Mouse (Mus musculus): ENCODE data around the gene Gnptab. TPM values are rescaled to one million over a fixed set of nuclear protein-coding genes. Genes with fewer than 3 reads are reported as not detected.

Gnptab gene
- polyA plus RNA-seq, 1 experiment: 7.5 TPM

GRCm38 (mm10) chr10:88346454-88347245 lies 32.3 kb upstream of the Gnptab start:
- Histone ChIP-seq H3ac (ENCODE audit: control insufficient read depth, insufficient read length, low read depth) (no peak overlapping the region), H3K36me3 (ENCODE audit: control insufficient read depth, insufficient read depth) (no peaks in the 10 kb centered on the region), H3K4me3 (ENCODE audit: insufficient read depth, poor library complexity, severe bottlenecking) (no peak overlapping the region), H3K79me2 (ENCODE audit: control insufficient read depth, insufficient read depth) (no peaks in the 10 kb centered on the region), H3K79me3 (ENCODE audit: low read depth) (no peaks in the 10 kb centered on the region), H3K27me3 (ENCODE audit: control insufficient read depth, insufficient read depth, insufficient read length) (no peaks in the 10 kb centered on the region)
- TF ChIP-seq MAX (IDR thresholded peaks at IDR 0.05): no peak
- TF ChIP-seq CEBPB (IDR thresholded peaks at IDR 0.05; ENCODE audit: low read depth): no peak
- no peak for TF ChIP-seq FOSL1 (IDR thresholded peaks at IDR 0.05; ENCODE audit: insufficient read depth, low read length, poor library complexity, severe bottlenecking)
- TF ChIP-seq MYOG (IDR thresholded peaks at IDR 0.05; ENCODE audit: control insufficient read depth, extremely low read depth, insufficient read length): no peak
- no peak for TF ChIP-seq MYOD1 (IDR thresholded peaks at IDR 0.05; ENCODE audit: control insufficient read depth, insufficient read length, low read depth)
- no peak for TF ChIP-seq CTCF (IDR thresholded peaks at IDR 0.05; ENCODE audit: control insufficient read depth, insufficient read depth, insufficient read length)
- TF ChIP-seq USF1 (IDR thresholded peaks at IDR 0.05; ENCODE audit: low read depth): no peak

DNA sequence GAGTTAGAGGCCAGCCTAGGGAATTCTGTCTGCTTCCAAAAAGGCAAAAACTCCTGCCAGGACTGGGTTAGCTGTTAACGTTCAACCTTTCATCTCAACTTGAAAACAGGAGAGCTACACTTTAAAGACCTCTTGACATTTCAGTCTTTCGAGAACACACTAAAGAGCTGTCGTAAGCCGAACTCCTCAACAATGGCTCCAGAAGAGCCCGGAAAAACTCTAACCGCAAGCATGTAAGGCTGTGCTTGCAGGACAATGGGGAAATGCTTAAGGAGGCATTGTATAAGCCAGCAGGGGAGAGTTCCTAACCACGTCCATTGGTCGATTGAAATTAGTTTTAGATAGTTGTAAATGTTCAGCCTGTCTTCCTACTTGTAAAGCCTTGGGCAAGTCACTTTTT lies 29.1 kb upstream of the Gnptab start:
- Histone ChIP-seq H3K36me3 (ENCODE audit: control insufficient read depth, insufficient read depth) (no peaks in the 10 kb centered on the region), H3K79me3 (ENCODE audit: low read depth) (no peaks in the 10 kb centered on the region), H3ac (ENCODE audit: control insufficient read depth, insufficient read length, low read depth) (no peak overlapping the region), H3K79me2 (ENCODE audit: control insufficient read depth, insufficient read depth) (no peaks in the 10 kb centered on the region), H3K4me3 (ENCODE audit: insufficient read depth, poor library complexity, severe bottlenecking) (no peak overlapping the region), H3K27me3 (ENCODE audit: control insufficient read depth, insufficient read depth, insufficient read length) (no peaks in the 10 kb centered on the region)
- no peak for TF ChIP-seq MYOG (IDR thresholded peaks at IDR 0.05; ENCODE audit: control insufficient read depth, extremely low read depth, insufficient read length)
- TF ChIP-seq USF1 (IDR thresholded peaks at IDR 0.05; ENCODE audit: low read depth): no peak
- no peak for TF ChIP-seq MYOD1 (IDR thresholded peaks at IDR 0.05; ENCODE audit: control insufficient read depth, insufficient read length, low read depth)
- no peak for TF ChIP-seq MAX (IDR thresholded peaks at IDR 0.05)
- no peak for TF ChIP-seq FOSL1 (IDR thresholded peaks at IDR 0.05; ENCODE audit: insufficient read depth, low read length, poor library complexity, severe bottlenecking)
- no peak for TF ChIP-seq CTCF (IDR thresholded peaks at IDR 0.05; ENCODE audit: control insufficient read depth, insufficient read depth, insufficient read length)
- TF ChIP-seq CEBPB (IDR thresholded peaks at IDR 0.05; ENCODE audit: low read depth): no peak

- no peak overlapping the region for H3ac ChIP-seq (ENCODE audit: control insufficient read depth, insufficient read length, low read depth)
- no peak overlapping the region for H3K4me3 ChIP-seq (ENCODE audit: insufficient read depth, poor library complexity, severe bottlenecking)
- H3K27me3 ChIP-seq (ENCODE audit: control insufficient read depth, insufficient read depth, insufficient read length): no peaks in the 10 kb centered on the region
- H3K36me3 ChIP-seq (ENCODE audit: control insufficient read depth, insufficient read depth): no peaks in the 10 kb centered on the region
- no peaks in the 10 kb centered on the region for H3K79me3 ChIP-seq (ENCODE audit: low read depth)
- no peaks in the 10 kb centered on the region for H3K79me2 ChIP-seq (ENCODE audit: control insufficient read depth, insufficient read depth)
- TF ChIP-seq MAX (IDR thresholded peaks at IDR 0.05) (no peak), FOSL1 (IDR thresholded peaks at IDR 0.05; ENCODE audit: insufficient read depth, low read length, poor library complexity, severe bottlenecking) (no peak), USF1 (IDR thresholded peaks at IDR 0.05; ENCODE audit: low read depth) (no peak), CEBPB (IDR thresholded peaks at IDR 0.05; ENCODE audit: low read depth) (no peak), MYOD1 (IDR thresholded peaks at IDR 0.05; ENCODE audit: control insufficient read depth, insufficient read length, low read depth) (no peak), MYOG (IDR thresholded peaks at IDR 0.05; ENCODE audit: control insufficient read depth, extremely low read depth, insufficient read length) (no peak), CTCF (IDR thresholded peaks at IDR 0.05; ENCODE audit: control insufficient read depth, insufficient read depth, insufficient read length) (no peak)
Observed at GRCm38 (mm10) chr10:88350687-88351086, 28.2 kb upstream of the Gnptab start.

DNA sequence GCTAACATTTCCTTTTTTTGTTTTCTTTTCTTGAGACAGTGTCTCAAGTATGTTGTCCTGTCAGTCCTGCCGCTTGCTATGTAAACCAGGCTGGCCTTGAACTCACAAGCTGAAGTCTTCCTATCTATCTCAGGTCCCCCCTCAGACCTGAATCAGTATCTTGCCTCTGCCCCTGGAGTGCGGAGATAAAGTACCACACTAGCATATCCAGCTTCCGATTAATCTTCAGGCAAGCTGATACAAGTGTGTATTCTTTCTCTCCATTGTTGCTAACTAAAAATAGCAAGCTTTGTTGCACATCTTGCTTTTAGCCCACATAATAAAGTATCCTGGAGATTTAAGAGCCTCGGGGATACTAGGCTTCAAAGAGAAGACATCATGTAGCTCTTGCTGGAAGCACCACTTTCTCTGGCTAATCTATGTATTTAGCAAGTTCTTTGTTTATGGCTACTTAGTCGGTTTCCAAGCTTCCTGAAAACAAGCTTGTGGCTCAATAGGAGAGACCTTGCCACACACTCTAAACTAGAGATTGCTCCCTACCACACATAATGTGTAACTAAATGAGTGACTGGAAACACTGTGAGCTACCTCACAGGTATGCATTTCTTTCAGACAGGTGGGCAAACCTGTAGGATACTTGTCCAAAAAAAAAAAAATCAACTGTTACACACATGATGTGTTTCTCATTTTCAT lies 27.4 kb upstream of the Gnptab start:
- no peaks in the 10 kb centered on the region for H3K79me2 ChIP-seq (ENCODE audit: control insufficient read depth, insufficient read depth)
- no peaks in the 10 kb centered on the region for H3K36me3 ChIP-seq (ENCODE audit: control insufficient read depth, insufficient read depth)
- H3K79me3 ChIP-seq (ENCODE audit: low read depth): no peaks in the 10 kb centered on the region
- no peak overlapping the region for H3K4me3 ChIP-seq (ENCODE audit: insufficient read depth, poor library complexity, severe bottlenecking)
- H3ac ChIP-seq (ENCODE audit: control insufficient read depth, insufficient read length, low read depth): no peak overlapping the region
- H3K27me3 ChIP-seq (ENCODE audit: control insufficient read depth, insufficient read depth, insufficient read length): no peaks in the 10 kb centered on the region
- no peak for TF ChIP-seq FOSL1 (IDR thresholded peaks at IDR 0.05; ENCODE audit: insufficient read depth, low read length, poor library complexity, severe bottlenecking)
- no peak for TF ChIP-seq CTCF (IDR thresholded peaks at IDR 0.05; ENCODE audit: control insufficient read depth, insufficient read depth, insufficient read length)
- no peak for TF ChIP-seq MYOG (IDR thresholded peaks at IDR 0.05; ENCODE audit: control insufficient read depth, extremely low read depth, insufficient read length)
- no peak for TF ChIP-seq CEBPB (IDR thresholded peaks at IDR 0.05; ENCODE audit: low read depth)
- TF ChIP-seq MYOD1 (IDR thresholded peaks at IDR 0.05; ENCODE audit: control insufficient read depth, insufficient read length, low read depth): no peak
- TF ChIP-seq USF1 (IDR thresholded peaks at IDR 0.05; ENCODE audit: low read depth): no peak
- no peak for TF ChIP-seq MAX (IDR thresholded peaks at IDR 0.05)

GRCm38 (mm10) chr10:88352549-88352948 lies 26.4 kb upstream of the Gnptab start:
- Histone ChIP-seq H3K79me2 (ENCODE audit: control insufficient read depth, insufficient read depth) (no peaks in the 10 kb centered on the region), H3K79me3 (ENCODE audit: low read depth) (no peaks in the 10 kb centered on the region), H3K4me3 (ENCODE audit: insufficient read depth, poor library complexity, severe bottlenecking) (no peak overlapping the region), H3ac (ENCODE audit: control insufficient read depth, insufficient read length, low read depth) (no peak overlapping the region), H3K36me3 (ENCODE audit: control insufficient read depth, insufficient read depth) (no peaks in the 10 kb centered on the region), H3K27me3 (ENCODE audit: control insufficient read depth, insufficient read depth, insufficient read length) (no peaks in the 10 kb centered on the region)
- TF ChIP-seq FOSL1 (IDR thresholded peaks at IDR 0.05; ENCODE audit: insufficient read depth, low read length, poor library complexity, severe bottlenecking) (no peak), CTCF (IDR thresholded peaks at IDR 0.05; ENCODE audit: control insufficient read depth, insufficient read depth, insufficient read length) (no peak), USF1 (IDR thresholded peaks at IDR 0.05; ENCODE audit: low read depth) (no peak), CEBPB (IDR thresholded peaks at IDR 0.05; ENCODE audit: low read depth) (no peak), MYOD1 (IDR thresholded peaks at IDR 0.05; ENCODE audit: control insufficient read depth, insufficient read length, low read depth) (no peak), MAX (IDR thresholded peaks at IDR 0.05) (no peak), MYOG (IDR thresholded peaks at IDR 0.05; ENCODE audit: control insufficient read depth, extremely low read depth, insufficient read length) (no peak)
